Mouse (Mus musculus) neutrophil, adult 5-6 weeks (primary cell): ENCODE measurements around the gene Atp2a1. TPM values are rescaled to one million over a fixed set of nuclear protein-coding genes. Genes with fewer than 3 reads are reported as not detected.

Experiments
- ATAC-seq: fragments of 151-379, 151-347 bp; 2 replicates; pipeline ENCODE4 v1.8.0; 2017; ENCODE audit warnings: mild to moderate bottlenecking, moderate TSS enrichment; ENCODE audit not compliant: insufficient number of reproducible peaks, poor library complexity, low FRiP score, severe bottlenecking; ENCODE audit errors: extremely low read depth
- total RNA-seq: library from RNA; stranded (forward); fragments of 200-1000 nt; gene quantifications from 2 replicates; pipeline ENCODE4 v1.2.3, GENCODE M21; 2017

Atp2a1 gene
- total RNA-seq, 1 experiment from 2014 or later: 1.6 TPM

GRCm38 (mm10) chr7:126474486-126474955 lies 11.6 kb upstream of the Atp2a1 start:
- ATAC-seq: no peak

GRCm38 (mm10) chr7:126473470-126474086 lies 10.7 kb upstream of the Atp2a1 start:
- no peak for ATAC-seq

DNA sequence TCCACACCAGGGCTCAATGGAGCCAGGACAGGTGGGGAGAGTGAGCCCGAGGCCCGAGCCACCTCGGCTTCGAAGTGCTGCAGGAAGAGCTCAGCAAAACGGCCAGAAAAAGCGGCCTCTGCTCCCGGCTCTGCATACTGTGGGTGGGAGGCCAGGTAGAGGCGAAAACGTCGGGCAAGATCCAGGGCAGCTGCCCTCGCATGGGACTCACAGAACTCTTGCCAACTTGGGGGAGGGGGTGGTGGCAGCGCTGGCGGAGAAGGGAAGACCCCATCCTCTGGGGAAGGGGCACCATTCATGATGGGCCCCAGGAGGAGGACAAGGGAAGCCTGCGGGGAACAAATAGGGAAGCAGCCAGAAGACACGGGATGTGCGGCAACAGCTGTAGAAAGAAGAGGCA lies 9.8 kb upstream of the Atp2a1 start:
- ATAC-seq: no peak

- ATAC-seq: no peak
Observed at GRCm38 (mm10) chr7:126472306-126472705, 9.4 kb upstream of the Atp2a1 start.

GRCm38 (mm10) chr7:126471853-126472252 lies 8.9 kb upstream of the Atp2a1 start:
- no peak for ATAC-seq

- no peak for ATAC-seq
Observed at GRCm38 (mm10) chr7:126471361-126471760, 8.5 kb upstream of the Atp2a1 start.

GRCm38 (mm10) chr7:126470077-126470476 lies 7.2 kb upstream of the Atp2a1 start:
- ATAC-seq: peak; percentile 18; the same call in 1 of the 2 replicates

DNA sequence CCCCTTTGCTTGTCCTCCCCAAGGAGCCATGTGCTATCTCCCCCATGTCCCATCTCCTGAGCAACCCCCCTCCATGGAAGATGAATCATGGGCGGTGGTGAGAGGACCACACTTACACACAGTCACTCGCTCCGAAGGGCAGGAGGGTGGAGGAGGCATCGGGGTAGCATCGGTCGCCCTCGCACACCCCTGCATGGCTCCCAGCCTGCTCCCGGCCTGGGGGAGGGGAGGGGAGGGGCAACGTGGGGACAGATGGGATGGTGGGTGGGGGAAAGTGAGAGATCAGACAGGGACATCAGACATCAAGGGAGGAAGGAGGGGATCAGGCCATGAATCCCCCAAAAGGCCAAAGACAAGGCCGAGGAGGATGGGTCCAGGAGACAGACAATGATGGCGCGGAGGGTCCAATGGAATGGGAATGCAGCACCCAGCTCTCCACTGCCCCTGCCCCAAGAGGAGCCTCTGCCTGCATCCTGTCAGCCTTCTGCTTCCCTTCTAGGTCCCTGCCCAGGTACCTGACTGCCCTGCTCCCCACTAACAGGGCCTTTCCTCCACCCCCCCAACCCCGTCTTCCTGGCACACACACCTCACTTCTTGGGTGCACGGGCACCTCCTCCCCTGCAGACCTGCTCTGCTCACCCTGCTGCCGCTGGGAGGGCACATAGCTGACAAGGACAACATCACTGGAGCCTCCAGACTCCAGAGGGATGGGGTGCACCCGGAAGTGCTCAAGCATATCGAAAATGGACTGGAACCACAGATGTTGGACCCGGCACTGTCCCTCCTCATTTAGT lies 5.1 kb upstream of the Atp2a1 start:
- ATAC-seq: no peak

GRCm38 (mm10) chr7:126467271-126467670 lies 4.4 kb upstream of the Atp2a1 start:
- ATAC-seq: peak; percentile 31; the same call in 1 of the 2 replicates

- no peak for ATAC-seq
Observed at GRCm38 (mm10) chr7:126466707-126467106, 3.8 kb upstream of the Atp2a1 start.

DNA sequence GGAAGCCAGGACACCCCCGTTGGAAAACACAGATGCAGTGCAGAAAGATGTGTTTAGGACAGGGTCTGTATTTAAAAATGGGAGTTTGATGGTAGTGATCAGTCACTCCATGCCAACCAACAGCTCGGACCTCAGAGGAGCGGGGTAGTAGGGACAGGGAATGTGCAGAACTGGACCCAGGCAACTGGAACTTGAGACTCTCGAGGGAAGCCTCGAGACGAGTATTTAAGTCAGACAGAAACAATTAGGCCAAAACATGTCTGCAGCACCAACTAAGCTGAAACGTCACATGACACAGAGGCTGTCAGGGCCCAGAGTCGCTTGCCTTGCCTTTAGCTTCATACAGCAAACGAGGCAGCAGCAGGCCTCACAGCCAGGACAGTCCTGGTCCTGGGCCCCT lies 3.2 kb upstream of the Atp2a1 start:
- ATAC-seq: no peak

- ATAC-seq: no peak
Observed at GRCm38 (mm10) chr7:126465246-126466030, 2.5 kb upstream of the Atp2a1 start.

DNA sequence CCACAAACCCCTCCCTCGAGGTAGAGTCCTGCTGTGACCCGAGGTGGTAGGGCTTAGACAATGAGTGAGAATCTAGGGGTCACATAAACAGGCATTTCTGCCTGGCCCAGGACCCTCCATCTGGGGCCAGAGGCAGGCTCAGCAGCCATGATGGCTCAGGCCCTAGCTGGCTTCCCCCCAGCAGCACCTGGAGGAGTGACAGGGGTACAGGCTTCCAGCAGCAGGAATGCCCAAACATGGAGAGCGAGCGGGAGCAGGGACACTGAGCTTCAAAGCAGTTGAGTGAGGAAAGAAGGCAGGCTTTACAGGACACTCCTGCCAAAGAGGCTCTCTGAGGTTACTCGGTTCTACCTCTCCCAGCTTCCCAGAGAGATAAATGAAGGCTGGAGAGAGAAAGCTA lies 1.9 kb upstream of the Atp2a1 start:
- ATAC-seq: no peak

DNA sequence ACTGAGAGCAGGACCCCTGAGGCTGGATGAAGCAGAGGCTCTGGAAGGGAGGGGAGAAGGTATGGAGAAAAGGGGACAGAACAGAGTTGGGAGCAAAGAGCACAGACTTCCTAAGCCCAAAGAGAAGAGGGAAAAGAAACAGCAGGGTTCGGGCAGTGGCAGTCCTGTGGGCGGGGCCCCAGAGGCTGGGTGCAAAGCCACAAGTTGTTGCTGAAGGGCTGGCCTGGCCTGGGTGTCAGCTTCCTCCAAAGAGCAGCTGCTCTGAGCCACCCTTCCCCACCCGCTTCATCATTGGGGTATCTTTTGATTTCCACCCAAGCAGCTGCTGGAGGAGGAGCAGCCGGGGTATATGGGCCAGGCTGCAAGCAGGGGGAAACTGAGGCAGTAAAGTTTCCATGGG lies 1.2 kb upstream of the Atp2a1 start:
- ATAC-seq: no peak

DNA sequence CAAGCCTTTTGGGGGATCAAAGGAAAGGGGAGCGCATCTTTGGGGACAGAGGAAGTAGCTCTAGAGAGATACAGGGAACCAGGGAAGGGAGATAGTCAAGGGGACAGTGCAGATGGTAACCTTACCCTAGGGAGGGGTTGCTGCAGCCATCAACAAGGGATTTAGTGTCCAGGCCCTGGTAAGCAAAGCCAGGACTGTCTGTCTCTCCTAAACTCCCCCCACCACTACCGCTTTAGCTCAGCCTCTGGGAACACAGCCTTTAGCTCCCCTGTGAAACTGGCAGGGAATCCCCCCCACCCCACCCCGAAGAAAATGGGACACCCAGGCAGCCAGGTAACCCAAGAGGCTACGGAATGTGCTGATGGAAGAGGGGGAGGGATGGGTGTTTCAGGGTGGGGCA lies 639 bp upstream of the Atp2a1 start:
- no peak for ATAC-seq

GRCm38 (mm10) chr7:126461626-126462025 lies 1.3 kb downstream of the Atp2a1 start:
- ATAC-seq: no peak

DNA sequence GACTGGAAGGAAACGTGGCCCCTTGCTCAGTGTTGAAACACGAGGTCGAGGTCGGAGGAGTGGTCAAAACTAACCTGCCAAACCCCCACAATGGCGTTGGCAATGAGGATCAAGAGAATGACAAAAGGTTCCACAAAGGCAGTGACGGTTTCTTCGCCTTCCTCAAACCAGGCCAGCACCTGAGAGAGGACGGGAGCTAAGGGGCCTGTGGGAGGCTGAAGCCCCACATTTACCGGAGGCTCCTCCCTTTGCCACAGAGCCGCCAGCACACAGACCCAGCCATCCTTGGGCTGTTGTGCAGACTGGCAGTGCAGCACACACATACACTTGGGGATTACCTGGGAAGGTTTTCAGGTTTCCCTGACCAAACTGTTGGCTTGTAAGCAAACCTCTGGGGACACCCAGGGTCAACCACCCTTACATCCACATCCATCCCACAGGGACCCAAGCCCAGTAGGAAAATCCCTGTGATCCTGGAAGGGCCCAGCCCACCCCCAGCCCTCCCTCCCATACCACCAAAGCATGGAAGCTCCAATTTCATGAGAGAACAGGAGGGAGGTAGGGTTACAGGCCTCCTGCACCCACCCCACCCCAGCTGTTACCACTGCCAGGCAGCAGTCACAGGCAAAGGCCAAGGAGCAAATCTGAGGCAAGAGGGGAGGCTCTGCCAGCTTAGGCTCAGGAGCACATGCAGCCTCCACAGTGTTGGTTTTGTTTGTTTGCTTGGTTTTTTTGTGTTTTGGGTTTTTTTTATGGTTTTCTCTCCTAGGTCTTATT lies 2.1 kb downstream of the Atp2a1 start:
- no peak for ATAC-seq

DNA sequence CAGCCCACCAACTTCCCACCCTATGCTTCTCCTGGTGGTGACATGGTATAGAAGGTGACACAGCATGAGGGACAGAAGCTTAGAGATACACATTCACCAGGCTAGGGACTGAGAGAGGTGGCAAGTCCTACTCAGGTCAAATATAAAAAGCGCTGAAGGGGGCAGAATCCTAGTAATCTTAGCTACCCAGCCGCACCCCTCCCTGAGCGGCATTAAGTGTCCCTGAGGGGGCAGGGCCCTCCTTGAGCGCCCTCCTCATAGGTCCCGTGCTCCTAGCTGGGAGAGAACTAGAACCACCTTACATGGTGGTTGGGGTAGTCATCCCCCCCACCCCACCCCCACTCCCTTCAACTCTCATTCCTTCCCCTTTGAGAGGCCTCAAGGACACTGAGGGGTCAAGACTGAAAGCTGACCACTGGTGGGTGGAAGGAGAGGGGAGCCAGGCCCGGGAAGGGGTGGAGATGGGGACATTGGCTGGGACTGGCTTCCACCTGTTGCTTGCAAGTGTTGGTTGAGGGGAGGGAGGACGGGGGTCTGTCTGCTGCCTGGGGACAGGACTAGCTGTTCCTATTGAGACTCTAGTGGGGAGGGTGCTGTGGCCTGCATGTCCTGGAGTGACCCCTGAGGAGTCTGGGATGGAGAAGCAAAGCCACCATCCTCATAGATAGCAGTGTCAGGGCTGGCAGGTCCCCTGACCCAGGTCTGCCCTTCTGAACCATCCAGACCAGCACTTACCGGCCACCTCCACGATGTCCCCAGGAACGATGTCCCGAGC lies 3.9 kb downstream of the Atp2a1 start:
- no peak for ATAC-seq
